In the genomic region with DNA sequence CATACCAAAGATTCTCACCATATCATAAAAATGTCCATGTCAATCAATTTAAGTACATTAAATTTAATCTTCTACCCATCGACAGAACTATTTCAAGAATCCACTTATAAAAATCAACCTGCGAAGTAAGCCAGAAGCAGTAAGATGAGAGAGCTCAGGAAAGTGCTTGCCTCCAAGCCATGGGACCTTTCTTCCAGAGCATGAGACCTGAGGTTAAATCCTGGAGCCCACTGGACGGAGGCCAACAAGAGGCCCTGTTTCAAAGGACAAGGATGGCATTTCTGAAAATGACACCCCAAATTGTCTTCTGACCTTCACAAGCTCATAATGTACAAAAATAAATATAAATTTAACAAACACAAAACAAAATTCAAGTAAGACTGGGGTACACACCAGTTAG, we compare ENCODE assay signal across 13 mouse cellular contexts.
"Had no signal": no experiment of that assay in that cellular context is flagged by ENCODE, and none has a peak within 500 bp of the region (broad histone marks: within the 10 kb centered on the region; RNA-seq: fewer than 3 reads in every experiment).

No protein-coding gene starts in this region.

- H3K4me3 ChIP-seq: liver, embryonic 13.5 days; megakaryocyte, embryonic 14.5 days; midbrain, embryonic 15.5 days; neural tube, embryonic 12.5 days had no signal

- H3K4me1 ChIP-seq: neural tube, embryonic 12.5 days had no signal

- H3K36me3 ChIP-seq: midbrain, embryonic 15.5 days had no signal

- H3K4me2 ChIP-seq: liver, embryonic 13.5 days; midbrain, embryonic 11.5 days; midbrain, embryonic 15.5 days; neural tube, embryonic 12.5 days had no signal

- H3K9ac ChIP-seq: liver, embryonic 13.5 days; liver, postnatal 0 days; midbrain, embryonic 15.5 days; neural tube, embryonic 12.5 days had no signal

- H3K9me3 ChIP-seq: liver, embryonic 13.5 days; megakaryocyte, embryonic 14.5 days; midbrain, embryonic 15.5 days; neural tube, embryonic 12.5 days had no signal

- H3K27ac ChIP-seq: kidney, postnatal 0 days; liver, embryonic 13.5 days; macrophage; midbrain, embryonic 15.5 days; neural tube, embryonic 12.5 days had no signal

- H3K27me3 ChIP-seq: liver, embryonic 13.5 days; megakaryocyte, embryonic 14.5 days; midbrain, embryonic 15.5 days; neural tube, embryonic 12.5 days had no signal

- DNase-seq: kidney, adult 9 months; left cerebral cortex, postnatal 4 days; liver; liver, embryonic 13.5 days; liver, postnatal 0 days; thymus, adult 18-20 months; thymus, postnatal 14 days had no signal

- ATAC-seq: liver, postnatal 0 days; midbrain, embryonic 15.5 days had no signal
